Mouse (Mus musculus) thymus, postnatal 25 days (tissue): ENCODE results near the gene Cops6.

ENCODE experiments used
- DNase-seq: peaks from one replicate; pipeline ENCODE4 v3.0.0; 2022

Gene Cops6

DNA sequence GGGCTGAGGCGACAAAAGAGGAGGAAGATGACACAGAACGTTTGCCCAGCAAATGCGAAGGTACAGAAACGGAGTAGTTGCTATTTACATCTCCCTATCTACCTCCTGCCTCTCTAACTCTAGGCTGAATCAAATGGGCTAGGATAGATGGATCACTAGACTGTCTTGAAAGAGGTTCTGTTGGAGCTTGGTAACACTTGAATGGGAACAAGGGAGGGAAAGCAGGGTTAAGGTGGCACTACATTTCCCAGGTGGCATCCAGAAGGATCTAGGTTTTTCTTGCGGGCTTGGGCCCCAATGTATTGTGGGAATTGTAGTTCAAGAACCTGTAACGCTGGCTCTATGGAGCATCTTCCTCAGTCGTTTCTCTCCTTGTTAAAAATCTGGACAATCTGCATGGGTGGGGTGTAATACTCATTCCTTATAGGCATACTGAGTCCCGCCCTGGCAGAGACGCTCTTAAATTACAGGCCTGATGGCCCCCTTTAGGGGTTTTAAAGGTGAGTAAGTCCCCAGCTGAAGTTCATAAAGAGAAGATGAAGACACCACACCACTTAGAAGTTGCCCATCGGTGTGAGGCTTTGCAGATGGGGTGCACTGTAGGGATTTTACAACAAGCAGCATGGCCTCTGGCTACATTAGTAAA, 26.9 kb downstream of the Cops6 start:
- peak; percentile 69 for DNase-seq

GRCm38 (mm10) chr5:138193771-138194727, 33.2 kb downstream of the Cops6 start, which contains the start of gene Mblac1:
Gene Mblac1 (plus strand): TSS chr5:138194314.
- peak; percentile 87 for DNase-seq

GRCm38 (mm10) chr5:138194755-138195345, 34.0 kb downstream of the Cops6 start:
- DNase-seq: peak; percentile 37

GRCm38 (mm10) chr5:138195463-138195862, 34.6 kb downstream of the Cops6 start:
- no peak for DNase-seq

- DNase-seq: no peak
These were observed 38.7 kb downstream of the Cops6 start for GRCm38 (mm10) chr5:138199576-138199975.

DNA sequence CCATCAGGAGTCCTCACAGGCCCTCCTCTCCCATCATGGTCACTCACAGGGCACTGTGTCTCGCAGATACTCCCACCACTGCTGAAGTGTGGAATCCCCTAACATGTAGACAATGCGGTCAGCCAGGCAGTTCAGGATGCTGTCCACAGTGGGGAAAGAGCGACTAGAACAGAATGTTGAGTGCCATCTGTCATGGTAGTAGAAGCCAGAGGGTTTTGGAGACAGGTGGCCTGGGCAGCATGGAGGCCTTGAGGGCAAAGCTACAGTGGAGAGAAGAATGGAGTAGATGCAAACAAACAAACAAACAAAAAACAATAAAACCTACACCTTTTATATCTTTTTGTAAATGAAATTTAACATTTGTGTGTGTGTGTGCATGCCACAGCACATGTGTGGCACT, 41.2 kb downstream of the Cops6 start:
- no peak for DNase-seq

DNA sequence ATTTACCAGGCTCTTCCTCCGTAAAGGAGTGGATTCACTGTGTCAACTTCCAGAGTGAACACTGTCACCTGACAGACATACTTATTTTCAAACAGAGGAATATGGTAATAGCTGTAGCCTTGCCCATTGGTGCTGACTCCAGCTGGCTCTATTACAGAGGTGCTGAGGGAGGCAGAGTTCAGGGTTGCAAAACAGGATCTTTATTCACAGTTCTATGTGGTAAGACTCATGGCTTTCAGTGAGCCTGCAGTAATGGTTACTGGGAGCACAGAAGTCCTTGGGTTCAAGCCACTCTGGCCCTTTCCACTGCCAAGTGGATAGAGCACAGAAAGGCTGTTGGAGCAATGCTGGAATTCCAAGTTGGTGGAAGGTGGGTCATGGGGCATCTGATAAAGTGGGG, 46.4 kb downstream of the Cops6 start:
- DNase-seq: no peak

- no peak for DNase-seq
These were observed 47.0 kb downstream of the Cops6 start for GRCm38 (mm10) chr5:138207873-138208272.
